Mouse (Mus musculus): ENCODE results near the gene Plk1. TPM values are rescaled to one million over a fixed set of nuclear protein-coding genes. Genes with fewer than 3 reads are reported as not detected.

The Plk1 gene
- polyA plus RNA-seq (2012; fragmentation: generic; extraction: Trizol): 161 TPM
- long read RNA-seq, experiment 1, transcript Plk1-201 (10 exons, 2,199 nt): major isoform, 72 of 82 reads
- long read RNA-seq, experiment 1, partial matches to known transcripts: 6 of 82 reads
- long read RNA-seq, experiment 1, other reads (novel, unspliced or antisense): 4 of 82 reads
- long read RNA-seq, experiment 2, transcript Plk1-201 (10 exons, 2,199 nt): major isoform, 605 of 621 reads
- long read RNA-seq, experiment 2, partial matches to known transcripts: 5 of 621 reads
- long read RNA-seq, experiment 2, other reads (novel, unspliced or antisense): 11 of 621 reads

DNA sequence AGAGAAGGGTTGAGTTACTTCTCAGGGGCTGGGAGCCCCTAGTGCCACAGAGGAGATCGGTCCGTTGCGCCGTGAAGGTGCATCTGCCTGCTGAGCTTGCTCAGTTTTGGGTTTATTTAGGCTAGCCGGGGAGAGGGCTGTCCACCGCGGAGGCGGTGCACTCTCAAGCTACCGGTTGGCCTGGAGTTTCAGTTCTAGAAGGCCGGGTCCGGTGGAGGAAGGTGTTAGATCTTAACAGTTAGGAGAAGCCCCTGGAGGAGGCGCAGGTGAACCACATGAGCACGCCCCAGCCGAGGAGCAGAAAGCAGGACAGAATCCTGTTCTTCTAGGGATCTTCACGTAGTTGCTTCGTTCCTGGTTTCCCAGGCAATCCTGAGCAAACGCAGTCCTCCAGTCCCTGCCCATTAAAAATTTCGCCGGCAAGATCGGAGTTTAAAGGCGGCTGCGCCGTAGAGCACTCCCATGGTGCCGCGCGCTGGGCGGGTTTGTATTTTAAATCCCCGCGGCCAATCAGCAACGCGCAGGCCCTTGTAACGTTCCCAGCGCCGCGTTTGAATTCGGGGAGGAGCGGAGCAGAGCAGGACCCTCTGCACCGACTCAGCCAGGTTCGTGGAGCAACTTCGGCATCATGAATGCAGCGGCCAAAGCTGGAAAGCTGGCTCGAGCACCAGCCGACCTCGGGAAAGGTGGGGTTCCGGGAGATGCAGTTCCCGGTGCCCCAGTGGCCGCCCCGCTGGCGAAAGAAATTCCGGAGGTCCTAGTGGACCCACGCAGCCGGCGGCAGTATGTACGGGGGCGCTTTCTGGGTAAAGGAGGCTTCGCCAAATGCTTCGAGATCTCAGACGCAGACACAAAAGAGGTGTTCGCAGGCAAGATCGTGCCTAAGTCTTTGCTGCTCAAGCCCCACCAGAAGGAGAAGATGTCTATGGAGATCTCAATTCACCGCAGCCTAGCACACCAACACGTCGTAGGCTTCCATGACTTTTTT lies at the start of gene Plk1:
Gene Plk1 (plus strand): TSS at position 525 of the 988 bp plus-strand sequence.
- no peak for TF ChIP-seq MYOD1 (IDR thresholded peaks at IDR 0.05; ENCODE audit: control insufficient read depth, insufficient read length, low read depth)
- TF ChIP-seq CTCF (IDR thresholded peaks at IDR 0.05; ENCODE audit: control insufficient read depth, insufficient read depth, insufficient read length): no peak
- TF ChIP-seq FOSL1 (IDR thresholded peaks at IDR 0.05; ENCODE audit: insufficient read depth, low read length, poor library complexity, severe bottlenecking): no peak
- no peak for TF ChIP-seq CEBPB (IDR thresholded peaks at IDR 0.05; ENCODE audit: low read depth)
- TF ChIP-seq MAX (IDR thresholded peaks at IDR 0.05): no peak
- no peak for TF ChIP-seq USF1 (IDR thresholded peaks at IDR 0.05; ENCODE audit: low read depth)
- no peak for TF ChIP-seq MYOG (IDR thresholded peaks at IDR 0.05; ENCODE audit: control insufficient read depth, extremely low read depth, insufficient read length)
- peaks cover 64% of the 10 kb centered on the region for H3K79me2 ChIP-seq (ENCODE audit: control insufficient read depth, insufficient read depth)
- peaks cover 42% of the 10 kb centered on the region for H3K79me3 ChIP-seq (ENCODE audit: low read depth)
- H3K27me3 ChIP-seq (ENCODE audit: control insufficient read depth, insufficient read depth, insufficient read length): no peaks in the 10 kb centered on the region
- H3K4me3 ChIP-seq (ENCODE audit: insufficient read depth, poor library complexity, severe bottlenecking): peak within 1 kb of the TSS; percentile 89
- H3ac ChIP-seq (ENCODE audit: control insufficient read depth, insufficient read length, low read depth): peak within 1 kb of the TSS; percentile 81
- peaks cover 30% of the 10 kb centered on the region for H3K36me3 ChIP-seq (ENCODE audit: control insufficient read depth, insufficient read depth)

GRCm38 (mm10) chr7:122123518-122123917 lies 35.7 kb upstream of the Plk1 start:
- no peak overlapping the region for H3ac ChIP-seq (ENCODE audit: control insufficient read depth, insufficient read length, low read depth)
- H3K79me2 ChIP-seq (ENCODE audit: control insufficient read depth, insufficient read depth): no peaks in the 10 kb centered on the region
- H3K4me3 ChIP-seq (ENCODE audit: insufficient read depth, poor library complexity, severe bottlenecking): no peak overlapping the region
- H3K79me3 ChIP-seq (ENCODE audit: low read depth): no peaks in the 10 kb centered on the region
- TF ChIP-seq MYOD1 (IDR thresholded peaks at IDR 0.05; ENCODE audit: control insufficient read depth, insufficient read length, low read depth): no peak
- no peak for TF ChIP-seq CTCF (IDR thresholded peaks at IDR 0.05; ENCODE audit: control insufficient read depth, insufficient read depth, insufficient read length)
- no peak for TF ChIP-seq FOSL1 (IDR thresholded peaks at IDR 0.05; ENCODE audit: insufficient read depth, low read length, poor library complexity, severe bottlenecking)
- no peak for TF ChIP-seq MYOG (IDR thresholded peaks at IDR 0.05; ENCODE audit: control insufficient read depth, extremely low read depth, insufficient read length)
- TF ChIP-seq USF1 (IDR thresholded peaks at IDR 0.05; ENCODE audit: low read depth): no peak
- no peak for TF ChIP-seq CEBPB (IDR thresholded peaks at IDR 0.05; ENCODE audit: low read depth)
- TF ChIP-seq MAX (IDR thresholded peaks at IDR 0.05): no peak
- H3K27me3 ChIP-seq (ENCODE audit: control insufficient read depth, insufficient read depth, insufficient read length): no peaks in the 10 kb centered on the region
- H3K36me3 ChIP-seq (ENCODE audit: control insufficient read depth, insufficient read depth): peaks cover 48% of the 10 kb centered on the region

GRCm38 (mm10) chr7:122125636-122126035 lies 33.6 kb upstream of the Plk1 start:
- TF ChIP-seq MAX (IDR thresholded peaks at IDR 0.05) (no peak), USF1 (IDR thresholded peaks at IDR 0.05; ENCODE audit: low read depth) (no peak), MYOD1 (IDR thresholded peaks at IDR 0.05; ENCODE audit: control insufficient read depth, insufficient read length, low read depth) (no peak), CEBPB (IDR thresholded peaks at IDR 0.05; ENCODE audit: low read depth) (no peak), MYOG (IDR thresholded peaks at IDR 0.05; ENCODE audit: control insufficient read depth, extremely low read depth, insufficient read length) (no peak), CTCF (IDR thresholded peaks at IDR 0.05; ENCODE audit: control insufficient read depth, insufficient read depth, insufficient read length) (no peak), FOSL1 (IDR thresholded peaks at IDR 0.05; ENCODE audit: insufficient read depth, low read length, poor library complexity, severe bottlenecking) (no peak)
- H3K27me3 ChIP-seq (ENCODE audit: control insufficient read depth, insufficient read depth, insufficient read length): no peaks in the 10 kb centered on the region
- H3K79me2 ChIP-seq (ENCODE audit: control insufficient read depth, insufficient read depth): peaks cover 10% of the 10 kb centered on the region
- peaks cover 3% of the 10 kb centered on the region for H3K79me3 ChIP-seq (ENCODE audit: low read depth)
- no peak overlapping the region for H3ac ChIP-seq (ENCODE audit: control insufficient read depth, insufficient read length, low read depth)
- peaks cover 58% of the 10 kb centered on the region for H3K36me3 ChIP-seq (ENCODE audit: control insufficient read depth, insufficient read depth)
- no peak overlapping the region for H3K4me3 ChIP-seq (ENCODE audit: insufficient read depth, poor library complexity, severe bottlenecking)

DNA sequence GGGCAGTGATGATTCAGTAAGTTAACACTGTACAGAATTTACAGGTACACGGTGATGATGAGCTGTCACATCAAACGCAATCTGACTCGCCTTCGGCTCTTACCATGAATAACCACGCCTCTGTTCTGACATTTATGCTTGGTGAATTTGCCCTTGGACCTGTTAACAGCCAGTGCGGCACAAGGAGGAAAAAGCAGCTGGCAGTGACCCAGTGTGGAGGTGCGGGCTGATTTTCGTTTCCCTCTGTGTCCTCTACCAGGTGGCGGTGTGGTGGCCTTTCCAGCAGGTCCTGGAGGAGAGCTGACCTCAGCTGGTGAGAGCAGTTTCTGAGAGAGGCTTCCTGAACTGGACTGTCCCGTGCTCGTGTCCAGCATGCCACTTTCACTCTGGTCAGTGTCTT lies 32.3 kb upstream of the Plk1 start:
- no peak overlapping the region for H3ac ChIP-seq (ENCODE audit: control insufficient read depth, insufficient read length, low read depth)
- H3K36me3 ChIP-seq (ENCODE audit: control insufficient read depth, insufficient read depth): peaks cover 52% of the 10 kb centered on the region
- peaks cover 6% of the 10 kb centered on the region for H3K79me3 ChIP-seq (ENCODE audit: low read depth)
- H3K27me3 ChIP-seq (ENCODE audit: control insufficient read depth, insufficient read depth, insufficient read length): no peaks in the 10 kb centered on the region
- no peak overlapping the region for H3K4me3 ChIP-seq (ENCODE audit: insufficient read depth, poor library complexity, severe bottlenecking)
- H3K79me2 ChIP-seq (ENCODE audit: control insufficient read depth, insufficient read depth): peaks cover 22% of the 10 kb centered on the region
- TF ChIP-seq CTCF (IDR thresholded peaks at IDR 0.05; ENCODE audit: control insufficient read depth, insufficient read depth, insufficient read length) (no peak), MYOD1 (IDR thresholded peaks at IDR 0.05; ENCODE audit: control insufficient read depth, insufficient read length, low read depth) (no peak), CEBPB (IDR thresholded peaks at IDR 0.05; ENCODE audit: low read depth) (no peak), FOSL1 (IDR thresholded peaks at IDR 0.05; ENCODE audit: insufficient read depth, low read length, poor library complexity, severe bottlenecking) (no peak), MAX (IDR thresholded peaks at IDR 0.05) (no peak), USF1 (IDR thresholded peaks at IDR 0.05; ENCODE audit: low read depth) (no peak), MYOG (IDR thresholded peaks at IDR 0.05; ENCODE audit: control insufficient read depth, extremely low read depth, insufficient read length) (no peak)

DNA sequence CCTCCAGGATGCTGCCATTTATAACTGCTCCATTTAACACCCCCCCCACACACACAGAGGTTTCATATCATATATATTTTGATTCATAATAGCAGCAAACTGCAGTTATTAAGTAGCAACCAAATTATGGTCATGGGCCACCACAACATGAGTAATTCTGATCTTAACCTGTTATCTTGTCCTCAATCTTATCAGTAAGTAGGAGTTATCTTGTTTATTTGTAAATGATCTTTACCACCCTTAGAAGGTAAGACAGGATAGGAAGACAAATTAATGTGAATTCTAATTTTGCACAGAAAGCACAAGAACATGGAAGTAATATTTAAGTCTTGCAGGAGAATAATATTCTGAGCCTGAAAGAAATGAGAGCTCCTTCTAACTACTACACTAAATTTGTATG lies 27.4 kb upstream of the Plk1 start:
- Histone ChIP-seq H3ac (ENCODE audit: control insufficient read depth, insufficient read length, low read depth) (no peak overlapping the region), H3K4me3 (ENCODE audit: insufficient read depth, poor library complexity, severe bottlenecking) (peak overlapping the region; percentile 71), H3K27me3 (ENCODE audit: control insufficient read depth, insufficient read depth, insufficient read length) (no peaks in the 10 kb centered on the region), H3K36me3 (ENCODE audit: control insufficient read depth, insufficient read depth) (peaks cover 39% of the 10 kb centered on the region), H3K79me2 (ENCODE audit: control insufficient read depth, insufficient read depth) (peaks cover 48% of the 10 kb centered on the region), H3K79me3 (ENCODE audit: low read depth) (peaks cover 14% of the 10 kb centered on the region)
- TF ChIP-seq CTCF (IDR thresholded peaks at IDR 0.05; ENCODE audit: control insufficient read depth, insufficient read depth, insufficient read length) (no peak), MAX (IDR thresholded peaks at IDR 0.05) (no peak), MYOD1 (IDR thresholded peaks at IDR 0.05; ENCODE audit: control insufficient read depth, insufficient read length, low read depth) (no peak), FOSL1 (IDR thresholded peaks at IDR 0.05; ENCODE audit: insufficient read depth, low read length, poor library complexity, severe bottlenecking) (no peak), USF1 (IDR thresholded peaks at IDR 0.05; ENCODE audit: low read depth) (no peak), MYOG (IDR thresholded peaks at IDR 0.05; ENCODE audit: control insufficient read depth, extremely low read depth, insufficient read length) (no peak), CEBPB (IDR thresholded peaks at IDR 0.05; ENCODE audit: low read depth) (no peak)

All from C2C12 (cell line).